31 mouse cellular contexts compared by ENCODE assay signal in genomic region chr14:16566920-16567319, GRCm38 (mm10).
DNase-seq lines count a peak whose midpoint lies in the region; ATAC-seq and TF ChIP-seq lines count a peak whose summit lies in the region.
"Had no signal": no experiment of that assay in that cellular context is flagged by ENCODE, and none has a peak within 500 bp of the region (broad histone marks: within the 10 kb centered on the region; RNA-seq: fewer than 3 reads in every experiment).

No protein-coding gene starts in this region.

- DNase-seq in forebrain, embryonic 11.5 days (ENCODE audit: low spot score): no peak
- no peak for DNase-seq in midbrain, postnatal 0 days (ENCODE audit: low spot score)
- DNase-seq in midbrain, embryonic 10.5 days (ENCODE audit: low spot score): no peak
- no peak for DNase-seq in thymus, adult 18-20 months
- DNase-seq: adrenal gland, adult 2 months; adrenal gland, postnatal 36 days; cerebellum, adult 18-20 months; cerebellum, postnatal 10 days; gastrocnemius, postnatal 25 days; heart, adult 11 months; heart, postnatal 14 days; kidney, adult 18-20 months; kidney, postnatal 4 days; liver; lung, adult 2 months; lung, postnatal 10 days; right cerebral cortex, postnatal 4 days; thymus, postnatal 25 days had no signal

- no peak overlapping the region for H3K27ac ChIP-seq in forebrain, embryonic 11.5 days (ENCODE audit: low read depth, low read length)
- H3K27ac ChIP-seq in forebrain, embryonic 12.5 days: no peak overlapping the region
- H3K27ac ChIP-seq in hindbrain, embryonic 12.5 days: no peak overlapping the region
- H3K27ac ChIP-seq in hindbrain, embryonic 16.5 days (ENCODE audit: low read depth, low read length): no peak overlapping the region
- no peak overlapping the region for H3K27ac ChIP-seq in midbrain, postnatal 0 days (ENCODE audit: low read depth, low read length)
- H3K27ac ChIP-seq in midbrain, embryonic 10.5 days (replicated peaks): no peak overlapping the region
- H3K27ac ChIP-seq in stomach, embryonic 14.5 days (ENCODE audit: low read length): no peak overlapping the region
- H3K27ac ChIP-seq: embryonic facial prominence, embryonic 13.5 days; heart, embryonic 13.5 days; kidney, postnatal 0 days; liver, embryonic 14.5 days; macrophage had no signal

- H3K9me3 ChIP-seq in forebrain, embryonic 11.5 days (ENCODE audit: control insufficient read depth, low read length): no peaks in the 10 kb centered on the region
- H3K9me3 ChIP-seq in forebrain, embryonic 12.5 days: no peaks in the 10 kb centered on the region
- no peaks in the 10 kb centered on the region for H3K9me3 ChIP-seq in hindbrain, embryonic 12.5 days (replicated peaks)
- H3K9me3 ChIP-seq in hindbrain, embryonic 16.5 days (ENCODE audit: control insufficient read depth, low read length): no peaks in the 10 kb centered on the region
- H3K9me3 ChIP-seq in midbrain, postnatal 0 days (ENCODE audit: low read length): no peaks in the 10 kb centered on the region
- no peaks in the 10 kb centered on the region for H3K9me3 ChIP-seq in midbrain, embryonic 10.5 days (replicated peaks)
- no peaks in the 10 kb centered on the region for H3K9me3 ChIP-seq in stomach, embryonic 14.5 days (ENCODE audit: control insufficient read depth, low read depth, low read length)
- H3K9me3 ChIP-seq: embryonic facial prominence, embryonic 13.5 days; heart, embryonic 13.5 days had no signal

- H3K36me3 ChIP-seq in forebrain, embryonic 11.5 days (ENCODE audit: control insufficient read depth, insufficient read depth, low read length): no peaks in the 10 kb centered on the region
- no peaks in the 10 kb centered on the region for H3K36me3 ChIP-seq in forebrain, embryonic 12.5 days (replicated peaks)
- H3K36me3 ChIP-seq in hindbrain, embryonic 12.5 days: no peaks in the 10 kb centered on the region
- H3K36me3 ChIP-seq in hindbrain, embryonic 16.5 days (ENCODE audit: control insufficient read depth, insufficient read depth, low read length): no peaks in the 10 kb centered on the region
- no peaks in the 10 kb centered on the region for H3K36me3 ChIP-seq in midbrain, postnatal 0 days (ENCODE audit: insufficient read depth, low read length)
- H3K36me3 ChIP-seq in midbrain, embryonic 10.5 days: no peaks in the 10 kb centered on the region
- no peaks in the 10 kb centered on the region for H3K36me3 ChIP-seq in stomach, embryonic 14.5 days (ENCODE audit: control insufficient read depth, insufficient read depth, low read length)
- H3K36me3 ChIP-seq: embryonic facial prominence, embryonic 13.5 days; heart, embryonic 13.5 days had no signal

- 75% methylated on average over 1 of the region's 1 CpGs for WGBS in forebrain, embryonic 11.5 days
- WGBS in forebrain, embryonic 12.5 days: 72% methylated on average over 1 of the region's 1 CpGs
- WGBS in hindbrain, embryonic 12.5 days: 90% methylated on average over 1 of the region's 1 CpGs
- 67% methylated on average over 1 of the region's 1 CpGs for WGBS in hindbrain, embryonic 16.5 days
- 89% methylated on average over 1 of the region's 1 CpGs for WGBS in midbrain, postnatal 0 days
- 89% methylated on average over 1 of the region's 1 CpGs for WGBS in midbrain, embryonic 10.5 days
- WGBS in stomach, embryonic 14.5 days: 53% methylated on average over 1 of the region's 1 CpGs

- H3K4me1 ChIP-seq in forebrain, embryonic 11.5 days (replicated peaks; ENCODE audit: control insufficient read depth, insufficient read depth, low read length): no peaks in the 10 kb centered on the region
- peaks cover 2% of the 10 kb centered on the region; the same call in 1 of the 2 replicates for H3K4me1 ChIP-seq in forebrain, embryonic 12.5 days
- peaks cover 13% of the 10 kb centered on the region for H3K4me1 ChIP-seq in hindbrain, embryonic 12.5 days
- H3K4me1 ChIP-seq in hindbrain, embryonic 16.5 days (ENCODE audit: control insufficient read depth, insufficient read depth, low read depth, low read length): no peaks in the 10 kb centered on the region
- no peaks in the 10 kb centered on the region for H3K4me1 ChIP-seq in midbrain, postnatal 0 days (ENCODE audit: insufficient read depth, low read length)
- peaks cover 18% of the 10 kb centered on the region for H3K4me1 ChIP-seq in midbrain, embryonic 10.5 days
- H3K4me1 ChIP-seq in stomach, embryonic 14.5 days (ENCODE audit: control insufficient read depth, insufficient read depth, low read length): peaks cover 19% of the 10 kb centered on the region; the same call in 1 of the 2 replicates

- no peak overlapping the region for H3K9ac ChIP-seq in forebrain, embryonic 11.5 days (ENCODE audit: low read length)
- H3K9ac ChIP-seq in forebrain, embryonic 12.5 days: no peak overlapping the region
- H3K9ac ChIP-seq in hindbrain, embryonic 12.5 days: no peak overlapping the region
- H3K9ac ChIP-seq in hindbrain, embryonic 16.5 days (ENCODE audit: low read depth, low read length): no peak overlapping the region
- no peak overlapping the region for H3K9ac ChIP-seq in midbrain, postnatal 0 days (replicated peaks; ENCODE audit: low read length, poor library complexity, severe bottlenecking)
- no peak overlapping the region for H3K9ac ChIP-seq in stomach, embryonic 14.5 days (replicated peaks; ENCODE audit: low read depth, low read length)
- H3K9ac ChIP-seq: embryonic facial prominence, embryonic 13.5 days; heart, embryonic 13.5 days; liver, embryonic 14.5 days had no signal

- TF ChIP-seq CTCF in midbrain, postnatal 0 days (IDR thresholded peaks at IDR 0.05): peak; percentile 4; the same call in 1 of the 2 replicates

- no peak overlapping the region for H3K4me2 ChIP-seq in forebrain, embryonic 11.5 days (ENCODE audit: low read depth, low read length, severe bottlenecking)
- no peak overlapping the region for H3K4me2 ChIP-seq in forebrain, embryonic 12.5 days
- H3K4me2 ChIP-seq in hindbrain, embryonic 12.5 days (replicated peaks): no peak overlapping the region
- H3K4me2 ChIP-seq in hindbrain, embryonic 16.5 days (ENCODE audit: low read length): no peak overlapping the region
- H3K4me2 ChIP-seq in midbrain, postnatal 0 days (ENCODE audit: low read depth, low read length, poor library complexity, severe bottlenecking): no peak overlapping the region
- H3K4me2 ChIP-seq in stomach, embryonic 14.5 days (replicated peaks; ENCODE audit: low read depth, low read length): no peak overlapping the region
- H3K4me2 ChIP-seq: embryonic facial prominence, embryonic 13.5 days; heart, embryonic 13.5 days had no signal

- no peaks in the 10 kb centered on the region for H3K27me3 ChIP-seq in forebrain, embryonic 11.5 days (ENCODE audit: control insufficient read depth, insufficient read depth, low read length)
- H3K27me3 ChIP-seq in forebrain, embryonic 12.5 days: peaks cover 15% of the 10 kb centered on the region
- 0 out of 2 replicates have a peak, but pooled peaks cover 3% of the 10 kb centered on the region for H3K27me3 ChIP-seq in hindbrain, embryonic 12.5 days
- H3K27me3 ChIP-seq in hindbrain, embryonic 16.5 days (replicated peaks; ENCODE audit: control insufficient read depth, insufficient read depth, low read length): no peaks in the 10 kb centered on the region
- H3K27me3 ChIP-seq in midbrain, postnatal 0 days (ENCODE audit: insufficient read depth, low read length): no peaks in the 10 kb centered on the region; the same call in 1 of the 2 replicates
- H3K27me3 ChIP-seq in midbrain, embryonic 10.5 days (ENCODE audit: low read depth, poor library complexity, severe bottlenecking): peaks cover 11% of the 10 kb centered on the region
- no peaks in the 10 kb centered on the region for H3K27me3 ChIP-seq in stomach, embryonic 14.5 days (ENCODE audit: control insufficient read depth, insufficient read depth, low read length)
- H3K27me3 ChIP-seq: CH12.LX; embryonic facial prominence, embryonic 13.5 days; heart, embryonic 13.5 days had no signal

- no peak overlapping the region for H3K4me3 ChIP-seq in forebrain, embryonic 11.5 days (ENCODE audit: low read depth, low read length)
- no peak overlapping the region for H3K4me3 ChIP-seq in forebrain, embryonic 12.5 days (replicated peaks)
- H3K4me3 ChIP-seq in hindbrain, embryonic 12.5 days: no peak overlapping the region
- H3K4me3 ChIP-seq in hindbrain, embryonic 16.5 days (ENCODE audit: low read length): no peak overlapping the region
- no peak overlapping the region for H3K4me3 ChIP-seq in midbrain, postnatal 0 days (ENCODE audit: low read depth, low read length)
- H3K4me3 ChIP-seq in midbrain, embryonic 10.5 days: no peak overlapping the region
- H3K4me3 ChIP-seq in stomach, embryonic 14.5 days (ENCODE audit: low read depth, low read length): no peak overlapping the region
- H3K4me3 ChIP-seq: embryonic facial prominence, embryonic 13.5 days; heart, embryonic 13.5 days; myocyte had no signal

- ATAC-seq in forebrain, embryonic 11.5 days (replicated peaks; ENCODE audit: low FRiP score): 0 out of 2 replicates have a peak, but pooled peaks have one; percentile 37
- ATAC-seq in forebrain, embryonic 12.5 days (ENCODE audit: low FRiP score): no peak
- ATAC-seq in hindbrain, embryonic 12.5 days (ENCODE audit: low FRiP score): 0 out of 2 replicates have a peak, but pooled peaks have one; percentile 20
- ATAC-seq in hindbrain, embryonic 16.5 days: no peak; the same call in 1 of the 2 replicates
- no peak for ATAC-seq in midbrain, postnatal 0 days (ENCODE audit: low FRiP score)
- peak; percentile 68; the same call in 1 of the 2 replicates for ATAC-seq in stomach, embryonic 14.5 days (ENCODE audit: insufficient number of reproducible peaks, insufficient read depth, low FRiP score, low read depth)
- ATAC-seq: activated CD4-positive, CD25-positive, alpha-beta regulatory T cell, adult 4 months; midbrain, embryonic 16.5 days had no signal

Comparison
In these comparisons a context has a peak if more than half of its experiments do, and no peak if none do; other contexts are left out.
1. ATAC-seq: peak in forebrain, embryonic 11.5 days (single experiment), hindbrain, embryonic 12.5 days (single experiment) and stomach, embryonic 14.5 days (single experiment); none in forebrain, embryonic 12.5 days (single experiment), hindbrain, embryonic 16.5 days (single experiment) and midbrain, postnatal 0 days (single experiment).